Mouse (Mus musculus) hindbrain, embryonic 10.5 days (tissue): Measurements from ENCODE around the gene Cd46. TPM values are rescaled to one million over a fixed set of nuclear protein-coding genes. Genes with fewer than 3 reads are reported as not detected.

Experiments
- DNase-seq: peaks from one replicate; pipeline ENCODE4 v3.0.0-alpha.2; 2017; ENCODE audit warnings: low spot score
- H3K27ac ChIP-seq: fragments of 300-500 bp; sonication (generic); 2 replicates; pipeline ENCODE4 v1.5.1; 2016; ENCODE audit warnings: mild to moderate bottlenecking, moderate library complexity
- H3K27me3 ChIP-seq: fragments of 300-500 bp; sonication (generic); 2 replicates; pipeline ENCODE4 v1.6.1; 2016; ENCODE audit warnings: mild to moderate bottlenecking; ENCODE audit not compliant: poor library complexity, insufficient read depth, severe bottlenecking
- H3K36me3 ChIP-seq: fragments of 300-500 bp; sonication (generic); 2 replicates; pipeline ENCODE4 v1.6.1; 2016; ENCODE audit warnings: mild to moderate bottlenecking, moderate library complexity
- H3K4me1 ChIP-seq: fragments of 300-500 bp; sonication (generic); replicated peaks from 2 replicates; pipeline ENCODE4 v1.6.1; 2016; ENCODE audit warnings: mild to moderate bottlenecking
- H3K4me3 ChIP-seq: fragments of 300-500 bp; sonication (generic); 2 replicates; pipeline ENCODE4 v1.5.1; 2016; ENCODE audit warnings: mild to moderate bottlenecking, moderate library complexity
- H3K9me3 ChIP-seq: fragments of 300-500 bp; sonication (generic); 2 replicates; pipeline ENCODE4 v1.6.1; 2016; ENCODE audit warnings: mild to moderate bottlenecking, moderate library complexity
- WGBS: fragments of 180-500 bp; shearing (Covaris S2); methylation state at CpG from one replicate; pipeline ENCODE4 v1.1.7; 2016; 5-methylcytosine and 5-hydroxymethylcytosine counted together
- polyA plus RNA-seq: library from polyadenylated mRNA; unstranded; fragments of >200 nt; fragmentation: Nextera tagmentation; extraction: Ambion mirVana; gene quantifications from 2 replicates; pipeline ENCODE4 v1.2.1, GENCODE M21; 2016

Cd46 gene
- polyA plus RNA-seq, 1 experiment from 2014 or later: 0.55 TPM

GRCm38 (mm10) chr1:195015281-195015680 is 76.8 kb downstream of the Cd46 start:
- Histone ChIP-seq H3K9me3 (no peaks in the 10 kb centered on the region), H3K4me3 (no peak overlapping the region), H3K27ac (no peak overlapping the region), H3K4me1 (0 out of 2 replicates have a peak, but pooled peaks cover 3% of the 10 kb centered on the region), H3K36me3 (no peaks in the 10 kb centered on the region), H3K27me3 (no peaks in the 10 kb centered on the region)
- no peak for DNase-seq
- 92% methylated on average over 1 of the region's 1 CpGs for WGBS

DNA sequence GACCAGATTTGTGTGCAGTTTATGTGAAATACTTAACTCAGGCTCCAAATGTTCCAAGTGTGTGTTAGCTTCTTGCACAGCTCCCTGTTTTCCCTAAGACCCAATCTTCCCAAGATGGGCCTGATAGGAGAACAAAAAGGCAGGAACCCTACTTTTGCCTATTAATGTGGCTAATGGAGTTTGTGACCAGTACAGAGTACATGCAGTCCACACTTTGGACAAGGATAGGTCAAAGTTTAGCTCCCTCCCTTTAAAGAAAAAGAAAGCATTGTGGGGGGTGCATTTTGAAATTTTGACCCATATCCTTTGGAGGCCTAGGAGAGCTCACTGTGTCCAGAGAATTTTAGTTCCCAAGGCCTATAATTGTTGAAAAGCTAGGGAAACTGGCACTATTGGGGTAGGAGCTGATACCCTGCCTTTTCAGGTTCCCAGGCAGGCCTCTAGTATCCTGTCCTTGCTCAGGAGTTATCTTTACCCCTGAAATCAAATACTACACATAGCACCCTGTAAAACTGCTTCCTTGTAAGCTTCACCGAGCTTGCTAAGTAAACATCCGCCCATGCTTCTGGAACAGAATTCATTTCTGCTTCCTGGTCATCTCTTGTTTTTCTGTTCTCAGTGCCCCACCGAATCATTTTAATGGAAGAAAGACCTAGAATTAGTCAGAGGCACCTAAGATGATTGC is 77.7 kb downstream of the Cd46 start:
- no peak for DNase-seq
- H3K4me1 ChIP-seq: 0 out of 2 replicates have a peak, but pooled peaks cover 3% of the 10 kb centered on the region
- H3K27ac ChIP-seq: no peak overlapping the region

DNA sequence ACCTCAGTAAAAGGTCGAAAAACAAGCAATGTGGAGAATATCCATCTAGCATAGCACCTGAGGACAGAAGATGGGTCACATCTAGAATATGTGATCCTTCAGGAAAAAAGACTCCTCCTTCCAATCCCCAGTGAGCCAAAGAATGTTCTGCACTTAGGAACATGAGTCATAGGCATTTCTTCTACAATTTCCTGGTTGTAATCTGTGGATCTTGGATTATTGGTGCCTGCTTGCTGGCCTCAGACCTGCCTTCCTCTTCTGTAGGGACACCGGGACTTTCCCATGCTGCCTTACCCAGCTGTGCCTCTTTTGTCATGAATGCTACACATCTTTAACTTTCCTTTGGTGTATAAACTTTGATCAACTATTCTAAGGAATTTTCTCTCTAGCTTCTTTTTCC is 79.5 kb downstream of the Cd46 start:
- Histone ChIP-seq H3K27ac (no peak overlapping the region), H3K9me3 (no peaks in the 10 kb centered on the region), H3K27me3 (no peaks in the 10 kb centered on the region), H3K4me1 (0 out of 2 replicates have a peak, but pooled peaks cover 3% of the 10 kb centered on the region), H3K36me3 (no peaks in the 10 kb centered on the region), H3K4me3 (no peak overlapping the region)
- DNase-seq: no peak
- WGBS: 77% methylated on average over 2 of the region's 2 CpGs

More for the DNA sequence above, 77.7 kb downstream of the Cd46 start:
- Histone ChIP-seq H3K27me3 (no peaks in the 10 kb centered on the region), H3K9me3 (no peaks in the 10 kb centered on the region), H3K36me3 (no peaks in the 10 kb centered on the region), H3K4me3 (no peak overlapping the region)
- WGBS: 81% methylated on average over 3 of the region's 3 CpGs

- Histone ChIP-seq H3K4me3 (no peak overlapping the region), H3K27ac (no peak overlapping the region), H3K4me1 (no peaks in the 10 kb centered on the region), H3K36me3 (no peaks in the 10 kb centered on the region), H3K27me3 (no peaks in the 10 kb centered on the region), H3K9me3 (no peaks in the 10 kb centered on the region)
- DNase-seq: no peak
Measured at GRCm38 (mm10) chr1:195006267-195006666, 85.8 kb downstream of the Cd46 start.

DNA sequence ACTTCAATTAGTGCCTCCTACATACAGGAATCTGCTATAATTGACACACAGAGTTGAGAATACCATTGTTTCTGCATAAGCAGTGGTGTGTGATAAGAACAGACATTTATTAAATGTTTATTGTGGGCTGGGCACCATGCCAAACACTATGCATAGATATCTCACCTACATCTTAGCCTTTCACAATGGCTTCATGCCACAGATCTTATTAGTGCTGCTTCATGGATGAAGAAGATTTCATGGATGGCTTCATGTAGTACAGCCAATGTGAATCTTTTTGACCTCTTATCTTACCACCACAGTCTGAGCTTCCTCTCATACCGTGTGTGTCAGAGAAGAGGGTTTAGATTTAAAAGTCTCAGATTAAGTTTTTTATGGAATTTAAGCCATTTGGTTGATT is 87.9 kb downstream of the Cd46 start:
- H3K36me3 ChIP-seq: no peaks in the 10 kb centered on the region
- H3K9me3 ChIP-seq: no peaks in the 10 kb centered on the region
- DNase-seq: no peak

GRCm38 (mm10) chr1:195003328-195003727 is 88.7 kb downstream of the Cd46 start:
- H3K36me3 ChIP-seq: no peaks in the 10 kb centered on the region
- H3K4me1 ChIP-seq: no peaks in the 10 kb centered on the region
- DNase-seq: no peak
- no peaks in the 10 kb centered on the region for H3K27me3 ChIP-seq
- H3K27ac ChIP-seq: no peak overlapping the region
- H3K9me3 ChIP-seq: no peaks in the 10 kb centered on the region
- H3K4me3 ChIP-seq: no peak overlapping the region
- 87% methylated on average over 4 of the region's 4 CpGs for WGBS

More for the DNA sequence above, 87.9 kb downstream of the Cd46 start:
- H3K27ac ChIP-seq: no peak overlapping the region
- no peaks in the 10 kb centered on the region for H3K27me3 ChIP-seq
- H3K4me3 ChIP-seq: no peak overlapping the region
- WGBS: 96% methylated on average over 1 of the region's 1 CpGs
- no peaks in the 10 kb centered on the region for H3K4me1 ChIP-seq

DNA sequence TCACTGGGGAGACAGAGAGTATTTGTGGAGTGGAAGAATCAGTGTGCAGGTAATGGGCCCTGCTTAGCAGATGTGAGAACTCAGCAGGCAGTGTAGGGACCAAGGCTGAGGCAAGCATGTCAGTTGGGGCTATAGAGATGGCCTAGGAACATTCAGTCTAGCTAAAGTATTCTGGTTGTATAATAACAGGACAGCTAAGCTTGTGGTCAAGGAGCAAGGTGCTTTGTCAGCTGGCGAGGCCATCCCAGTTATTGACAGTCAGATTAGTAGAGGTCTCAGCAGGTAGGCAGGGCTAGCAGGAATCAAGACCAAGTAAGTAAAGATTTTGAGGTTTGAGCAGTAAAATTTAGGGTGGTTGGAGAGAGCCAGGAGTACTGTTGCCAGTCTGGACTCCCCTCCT is 93.7 kb downstream of the Cd46 start:
- Histone ChIP-seq H3K36me3 (no peaks in the 10 kb centered on the region), H3K9me3 (no peaks in the 10 kb centered on the region), H3K27me3 (no peaks in the 10 kb centered on the region), H3K27ac (no peak overlapping the region), H3K4me3 (no peak overlapping the region), H3K4me1 (no peaks in the 10 kb centered on the region)
- DNase-seq: no peak
- WGBS: 84% methylated on average over 1 of the region's 1 CpGs

GRCm38 (mm10) chr1:194995196-194995595 is 96.9 kb downstream of the Cd46 start:
- no peaks in the 10 kb centered on the region for H3K36me3 ChIP-seq
- no peak for DNase-seq
- no peak overlapping the region for H3K4me3 ChIP-seq
- H3K4me1 ChIP-seq: no peaks in the 10 kb centered on the region
- H3K27ac ChIP-seq: no peak overlapping the region
- no peaks in the 10 kb centered on the region for H3K27me3 ChIP-seq
- H3K9me3 ChIP-seq: no peaks in the 10 kb centered on the region
- 76% methylated on average over 2 of the region's 2 CpGs for WGBS

DNA sequence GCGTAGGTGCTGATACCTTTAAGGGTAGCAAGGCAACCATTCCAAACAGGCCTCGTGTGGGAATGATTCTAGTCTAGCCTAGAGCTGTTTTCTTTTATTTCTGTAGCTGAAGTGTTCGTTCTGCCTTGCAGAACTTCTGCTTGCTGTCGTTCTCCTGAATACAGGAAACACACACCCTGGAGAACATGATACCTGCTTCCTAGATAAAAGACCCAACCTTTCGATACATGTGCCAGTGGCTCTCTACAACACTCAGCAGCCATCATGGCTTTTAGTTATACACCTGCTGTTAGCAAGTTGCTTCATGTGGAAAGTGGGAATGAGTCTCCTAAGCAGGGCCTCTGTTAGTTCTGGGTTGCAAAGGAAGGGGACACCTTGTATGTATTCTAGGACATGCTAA is 97.8 kb downstream of the Cd46 start:
- no peaks in the 10 kb centered on the region for H3K36me3 ChIP-seq
- no peaks in the 10 kb centered on the region for H3K9me3 ChIP-seq
- H3K27ac ChIP-seq: no peak overlapping the region
- 87% methylated on average over 5 of the region's 5 CpGs for WGBS
- no peaks in the 10 kb centered on the region for H3K4me1 ChIP-seq
- H3K27me3 ChIP-seq: no peaks in the 10 kb centered on the region
- no peak for DNase-seq
- H3K4me3 ChIP-seq: no peak overlapping the region

DNA sequence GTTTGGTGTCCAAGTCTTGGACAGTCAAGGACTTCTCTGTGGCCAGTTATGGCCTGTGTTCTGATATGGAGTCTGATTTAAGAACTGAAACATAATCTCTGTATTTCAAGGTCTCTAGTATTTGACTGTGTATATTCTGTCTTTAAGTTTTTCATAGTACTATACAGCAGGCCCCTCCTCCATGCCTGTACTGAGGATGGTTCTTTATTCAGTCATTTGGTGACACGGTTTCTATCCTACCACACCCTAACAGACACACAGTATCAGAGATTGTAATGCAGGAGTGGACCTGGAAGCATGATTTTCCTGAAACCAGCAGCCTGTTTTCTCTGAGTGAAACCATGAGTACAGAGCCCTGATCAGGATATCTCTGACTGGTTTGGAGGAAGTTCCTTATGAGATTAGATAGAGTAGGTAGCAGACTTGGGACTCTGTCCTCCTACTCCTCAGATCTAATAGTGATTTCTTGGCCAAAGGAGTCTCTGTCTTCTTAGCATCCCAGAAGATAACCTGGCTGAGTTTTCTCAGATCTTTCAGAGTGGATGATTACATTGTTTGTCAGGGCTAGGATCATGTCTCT is 98.5 kb downstream of the Cd46 start:
- H3K4me1 ChIP-seq: no peaks in the 10 kb centered on the region
- DNase-seq: no peak
- H3K9me3 ChIP-seq: no peaks in the 10 kb centered on the region
- 85% methylated on average over 1 of the region's 1 CpGs for WGBS
- H3K27ac ChIP-seq: no peak overlapping the region
- H3K27me3 ChIP-seq: no peaks in the 10 kb centered on the region
- no peak overlapping the region for H3K4me3 ChIP-seq
- no peaks in the 10 kb centered on the region for H3K36me3 ChIP-seq

GRCm38 (mm10) chr1:194992589-194993317 is 99.3 kb downstream of the Cd46 start:
- no peaks in the 10 kb centered on the region for H3K36me3 ChIP-seq
- no peak overlapping the region for H3K4me3 ChIP-seq
- no peaks in the 10 kb centered on the region for H3K4me1 ChIP-seq
- H3K27me3 ChIP-seq: no peaks in the 10 kb centered on the region
- no peak overlapping the region for H3K27ac ChIP-seq
- DNase-seq: no peak
- H3K9me3 ChIP-seq: no peaks in the 10 kb centered on the region
- 85% methylated on average over 5 of the region's 5 CpGs for WGBS

DNA sequence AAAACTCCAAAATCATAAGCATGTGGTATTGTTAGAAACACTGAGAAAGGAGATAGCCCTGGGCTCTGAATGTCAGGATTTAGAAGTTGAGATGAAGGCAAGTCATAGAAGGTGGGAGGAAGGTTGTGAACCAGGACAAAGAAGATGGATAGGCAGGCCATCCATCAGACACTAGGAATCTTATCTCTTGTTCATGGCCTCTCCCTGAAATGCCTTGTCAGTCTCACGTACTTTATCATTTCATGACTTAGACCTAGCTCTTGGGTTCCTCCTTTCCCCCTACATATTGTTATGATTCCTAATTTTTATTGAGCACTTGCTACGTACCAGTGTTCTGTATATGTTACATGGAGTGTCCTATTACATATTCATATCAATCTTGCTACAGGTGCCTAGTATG is 100.4 kb downstream of the Cd46 start:
- 87% methylated on average over 2 of the region's 2 CpGs for WGBS
- no peaks in the 10 kb centered on the region for H3K4me1 ChIP-seq

DNA sequence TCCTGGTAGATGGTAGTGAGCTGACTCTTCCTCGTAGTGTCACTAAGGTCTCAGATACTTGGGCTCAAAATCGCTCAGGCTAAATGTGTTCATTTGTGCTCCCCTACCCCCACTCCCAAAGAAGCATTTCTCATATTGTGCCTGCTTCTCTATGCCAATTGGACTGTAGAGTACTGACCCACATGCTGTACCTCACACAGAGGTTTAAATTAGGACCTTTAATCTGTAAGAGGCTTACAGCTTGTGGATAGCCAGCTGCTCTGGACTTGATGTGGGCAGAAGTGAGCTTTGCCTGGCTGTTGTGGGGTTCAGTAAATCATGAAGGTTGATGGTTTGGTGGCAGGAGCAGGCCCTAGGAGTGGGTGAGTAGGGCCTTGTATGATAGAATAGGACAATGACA is 101.1 kb downstream of the Cd46 start:
- 90% methylated on average over 2 of the region's 2 CpGs for WGBS
- H3K36me3 ChIP-seq: no peaks in the 10 kb centered on the region
- no peaks in the 10 kb centered on the region for H3K9me3 ChIP-seq
- no peaks in the 10 kb centered on the region for H3K4me1 ChIP-seq
- no peaks in the 10 kb centered on the region for H3K27me3 ChIP-seq
- no peak overlapping the region for H3K4me3 ChIP-seq
- no peak for DNase-seq
- H3K27ac ChIP-seq: no peak overlapping the region

More for the DNA sequence above, 100.4 kb downstream of the Cd46 start:
- no peak overlapping the region for H3K4me3 ChIP-seq
- no peaks in the 10 kb centered on the region for H3K36me3 ChIP-seq
- no peak overlapping the region for H3K27ac ChIP-seq
- DNase-seq: no peak
- H3K27me3 ChIP-seq: no peaks in the 10 kb centered on the region
- no peaks in the 10 kb centered on the region for H3K9me3 ChIP-seq
